Mouse (Mus musculus) CH12.LX (cell line): Measurements from ENCODE around the gene Morn4. TPM values are rescaled to one million over a fixed set of nuclear protein-coding genes. Genes with fewer than 3 reads are reported as not detected.

Source experiments
- DNase-seq: peaks from one replicate; pipeline ENCODE4 v3.0.0-alpha.2; 2013; ENCODE audit errors: extremely low read depth
- H3K27ac ChIP-seq: 2 replicates; pipeline ENCODE4 v1.5.1; 2012; ENCODE audit warnings: low read depth, mild to moderate bottlenecking, control low read depth, moderate library complexity; ENCODE audit not compliant: insufficient read depth
- H3K27me3 ChIP-seq: replicated peaks from 2 replicates; pipeline ENCODE3; 2012; ENCODE audit warnings: inconsistent platforms
- H3K36me3 ChIP-seq, 2 experiments: replicated peaks in 1 of 2; 2 replicates each; pipeline versions ENCODE3 to v1.6.1; 2012; ENCODE audit warnings: inconsistent platforms in 1 of 2, low read length in 1 of 2, mild to moderate bottlenecking in 1 of 2, mixed read lengths in 1 of 2, moderate library complexity in 1 of 2; ENCODE audit not compliant: control insufficient read depth in 1 of 2, insufficient read depth in 1 of 2
- H3K4me1 ChIP-seq, 2 experiments: 2 replicates each; pipeline ENCODE4 v1.6.1; 2012; ENCODE audit warnings: inconsistent platforms in 1 of 2, moderate library complexity in 1 of 2; ENCODE audit not compliant: insufficient read depth in 2 of 2, control insufficient read depth in 1 of 2
- H3K4me2 ChIP-seq: 2 replicates; pipeline ENCODE4 v1.6.1; 2012; ENCODE audit warnings: low read depth, mild to moderate bottlenecking, control low read depth; ENCODE audit not compliant: poor library complexity, insufficient read depth, severe bottlenecking
- H3K4me3 ChIP-seq, 3 experiments: fragments of 150-350 bp in 1 of 3; sonication (generic) in 1 of 3; replicated peaks in 1 of 3; 2 replicates each; pipeline versions ENCODE3 to v1.5.1; 2011 to 2012; ENCODE audit warnings: low read depth in 2 of 3, low read length in 2 of 3, mild to moderate bottlenecking in 2 of 3, moderate library complexity in 2 of 3, control low read depth in 1 of 3, improper control_type of control experiment in 1 of 3, inconsistent platforms in 1 of 3, mixed read lengths in 1 of 3; ENCODE audit not compliant: poor library complexity in 1 of 3
- H3K79me2 ChIP-seq: replicated peaks from 2 replicates; pipeline ENCODE4 v1.6.1; 2012; ENCODE audit warnings: mild to moderate bottlenecking, moderate library complexity; ENCODE audit not compliant: control insufficient read depth, poor library complexity, insufficient read depth, severe bottlenecking; ENCODE audit errors: extremely low read depth
- H3K9ac ChIP-seq: 2 replicates; pipeline ENCODE4 v1.6.1; 2012; ENCODE audit warnings: low read depth, mild to moderate bottlenecking, control low read depth, moderate library complexity; ENCODE audit not compliant: insufficient read depth
- H3K9me3 ChIP-seq: replicated peaks from 2 replicates; pipeline ENCODE3; 2012; ENCODE audit warnings: low read length, inconsistent platforms, mixed read lengths
- CHD2 ChIP-seq: IDR thresholded peaks from 2 replicates; pipeline ENCODE4 v1.6.1; 2011; ENCODE audit warnings: low read length, improper control_type of control experiment
- CTCF ChIP-seq, 2 experiments: IDR thresholded peaks in 1 of 2; conservative IDR thresholded peaks in 1 of 2; 2 replicates each; pipeline ENCODE4 v1.5.1; 2011 to 2012; ENCODE audit warnings: low read depth in 2 of 2, low read length in 2 of 2, improper control_type of control experiment in 1 of 2, inconsistent platforms in 1 of 2, mild to moderate bottlenecking in 1 of 2, moderate library complexity in 1 of 2
- ELF1 ChIP-seq: IDR thresholded peaks from 2 replicates; pipeline ENCODE4 v1.6.1; 2014; ENCODE audit warnings: low read depth, mild to moderate bottlenecking, inconsistent platforms, low read length, improper control_type of control experiment
- EP300 ChIP-seq: IDR thresholded peaks from 2 replicates; pipeline ENCODE4 v1.6.1; 2011; ENCODE audit warnings: low read length, improper control_type of control experiment
- ETS1 ChIP-seq: conservative IDR thresholded peaks from 2 replicates; pipeline ENCODE4 v1.6.1; 2012; ENCODE audit warnings: low read depth, mild to moderate bottlenecking, inconsistent platforms, low read length, improper control_type of control experiment, moderate library complexity
- GABPA ChIP-seq: IDR thresholded peaks from 2 replicates; pipeline ENCODE4 v1.6.1; 2012; ENCODE audit warnings: low read depth, low read length, improper control_type of control experiment, inconsistent platforms; ENCODE audit not compliant: insufficient replicate concordance
- JUND ChIP-seq: conservative IDR thresholded peaks from 2 replicates; pipeline ENCODE4 v1.6.1; 2011; ENCODE audit warnings: low read depth, low read length, improper control_type of control experiment
- MEF2A ChIP-seq: IDR thresholded peaks from 2 replicates; pipeline ENCODE4 v1.6.1; 2014; ENCODE audit warnings: low read depth, mild to moderate bottlenecking, inconsistent platforms, low read length, improper control_type of control experiment, borderline replicate concordance
- MXI1 ChIP-seq: IDR thresholded peaks from 2 replicates; pipeline ENCODE4 v1.6.1; 2011; ENCODE audit warnings: mild to moderate bottlenecking, low read depth, low read length, improper control_type of control experiment
- POLR2A ChIP-seq: IDR thresholded peaks from 2 replicates; pipeline ENCODE4 v1.6.1; 2011; ENCODE audit warnings: low read depth, mild to moderate bottlenecking, improper control_type of control experiment, low read length
- RAD21 ChIP-seq: IDR thresholded peaks from 2 replicates; pipeline ENCODE4 v1.6.1; 2011; ENCODE audit warnings: low read depth, mild to moderate bottlenecking, low read length, improper control_type of control experiment, moderate library complexity
- RCOR1 ChIP-seq: conservative IDR thresholded peaks from 2 replicates; pipeline ENCODE4 v1.6.1; 2012; ENCODE audit warnings: low read depth, mild to moderate bottlenecking, inconsistent platforms, low read length, improper control_type of control experiment
- SMC3 ChIP-seq: IDR thresholded peaks from 2 replicates; pipeline ENCODE4 v1.6.1; 2011; ENCODE audit warnings: low read depth, low read length, improper control_type of control experiment
- UBTF ChIP-seq: IDR thresholded peaks from 2 replicates; pipeline ENCODE4 v1.6.1; 2012; ENCODE audit warnings: low read depth, mild to moderate bottlenecking, inconsistent platforms, low read length, improper control_type of control experiment, moderate library complexity
- USF1 ChIP-seq: IDR thresholded peaks from 2 replicates; pipeline ENCODE4 v1.6.1; 2014; ENCODE audit warnings: low read depth, mild to moderate bottlenecking, inconsistent platforms, low read length, improper control_type of control experiment
- dilution Hi-C: fragments of 300-500 bp; cut with MboI; formaldehyde crosslinking; loops from 2 replicates; pipeline ENCODE4 v1.14.3; 2020; ENCODE audit warnings: low sequenced_read_pairs; ENCODE audit not compliant: extremely low pct_unique_long_range_greater_than_20kb, extremely low pct_ligation_motif_present
- in situ Hi-C: fragments of 300-500 bp; cut with MboI; formaldehyde crosslinking; loops from 3 replicates; pipeline ENCODE4 v1.14.3; 2019; ENCODE audit warnings: low sequenced_read_pairs, low pct_ligation_motif_present, low pct_unique_long_range_greater_than_20kb, mixed read lengths
- polyA plus RNA-seq: library from polyadenylated mRNA; unstranded; fragments of >175 nt; gene quantifications from 2 replicates; pipeline ENCODE4 v1.2.1, GENCODE M21; 2012; ENCODE audit warnings: low read depth; ENCODE audit not compliant: insufficient read length
- total RNA-seq, 2 experiments: library from RNA; depleted of rRNA; stranded (reverse); fragments of 300-350 nt in 1 of 2; fragments of >200 nt in 1 of 2; gene quantifications; 2 replicates each; pipeline ENCODE4 v1.2.3; 2012 to 2014

Morn4 gene
- total and polyA plus RNA-seq, 3 experiments = 0.04 to 0.24 TPM; not detected in 1

GRCm38 (mm10) chr19:42104681-42105080 is 18.5 kb upstream of the Morn4 start:
- H3K4me1 ChIP-seq = no peaks in the 10 kb centered on the region
- no peak overlapping the region for H3K4me2 ChIP-seq
- H3K27me3 ChIP-seq = no peaks in the 10 kb centered on the region
- TF ChIP-seq CTCF (conservative IDR thresholded peaks at IDR 0.05 in 1 of 2, IDR thresholded peaks at IDR 0.05 in 1 of 2; ENCODE audit: low read depth in 2 of 2, low read length in 2 of 2) (peak in 1 of 2 experiments; percentile 20; a peak in 2 of 4 replicates), RAD21 (peak; percentile 12), SMC3 (no peak)
- dilution Hi-C loops (no loop called here), in situ Hi-C loops (no loop called here)
- peaks cover 27 to 69% of the 10 kb centered on the region in 2 experiments for H3K36me3 ChIP-seq
- H3K79me2 ChIP-seq = no peaks in the 10 kb centered on the region
- H3K27ac ChIP-seq = no peak overlapping the region
- no peaks in the 10 kb centered on the region for H3K9me3 ChIP-seq
- no peak for DNase-seq
- H3K9ac ChIP-seq = no peak overlapping the region
- no peak overlapping the region for H3K4me3 ChIP-seq

GRCm38 (mm10) chr19:42099406-42099805 is 13.2 kb upstream of the Morn4 start:
- TF ChIP-seq SMC3 = no peak
- TF ChIP-seq USF1 = no peak
- TF ChIP-seq ETS1 = no peak
- TF ChIP-seq GABPA = no peak
- TF ChIP-seq RCOR1 = no peak
- no peak for TF ChIP-seq POLR2A
- TF ChIP-seq RAD21 = no peak
- no peak for TF ChIP-seq JUND
- TF ChIP-seq CHD2 = no peak
- dilution Hi-C loops = no loop called here
- peaks cover 16 to 67% of the 10 kb centered on the region in 2 experiments for H3K36me3 ChIP-seq

DNA sequence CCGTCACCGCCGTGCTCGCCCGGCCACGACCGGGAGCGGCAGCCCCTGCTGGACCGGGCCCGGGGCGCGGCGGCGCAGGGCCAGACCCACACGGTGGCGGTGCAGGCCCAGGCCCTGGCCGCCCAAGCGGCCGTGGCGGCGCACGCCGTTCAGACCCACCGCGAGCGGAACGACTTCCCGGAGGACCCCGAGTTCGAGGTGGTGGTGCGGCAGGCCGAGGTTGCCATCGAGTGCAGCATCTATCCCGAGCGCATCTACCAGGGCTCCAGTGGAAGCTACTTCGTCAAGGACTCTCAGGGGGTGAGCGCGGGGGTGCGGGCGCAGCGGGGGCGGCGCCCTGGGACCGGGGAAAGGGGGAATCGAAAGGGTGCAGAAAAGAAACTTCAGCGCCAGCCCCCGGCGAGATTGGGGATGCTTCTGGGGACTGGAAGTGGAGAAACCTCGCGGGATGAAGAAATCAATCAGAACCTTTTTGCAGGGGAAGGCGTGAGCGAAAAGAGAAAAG is 4.5 kb upstream of the Morn4 start:
- Histone ChIP-seq H3K9me3 (no peaks in the 10 kb centered on the region), H3K27ac (peak overlapping the region; percentile 61), H3K9ac (peak overlapping the region; percentile 73), H3K4me2 (peak overlapping the region; percentile 87), H3K4me3 (peak overlapping the region; percentile 73 to 96 (median 84)), H3K27me3 (no peaks in the 10 kb centered on the region), H3K79me2 (peaks cover 9% of the 10 kb centered on the region), H3K4me1 (peaks cover 2 to 26% of the 10 kb centered on the region in 2 experiments; a peak in 2 of 4 replicates), H3K36me3 (peaks cover 7 to 29% of the 10 kb centered on the region in 2 experiments)
- dilution Hi-C loops (no loop called here), in situ Hi-C loops (no loop called here)
- peak; percentile 80 for DNase-seq
- TF ChIP-seq ELF1 = no peak
- TF ChIP-seq MEF2A = no peak
- TF ChIP-seq ETS1 = no peak
- TF ChIP-seq UBTF = no peak
- TF ChIP-seq MXI1 = peak; percentile 14
- TF ChIP-seq CHD2 = 0 out of 2 replicates have a peak, but pooled peaks have one; percentile 33
- TF ChIP-seq EP300 = 0 out of 2 replicates have a peak, but pooled peaks have one; percentile 17
- TF ChIP-seq, all 38 proteins: peak for 3

More at GRCm38 (mm10) chr19:42099406-42099805, 13.2 kb upstream of the Morn4 start:
- in situ Hi-C loops = no loop called here
- no peaks in the 10 kb centered on the region for H3K79me2 ChIP-seq
- DNase-seq = no peak
- H3K4me3 ChIP-seq = no peak overlapping the region
- no peak overlapping the region for H3K27ac ChIP-seq
- H3K27me3 ChIP-seq = no peaks in the 10 kb centered on the region
- H3K9me3 ChIP-seq = no peaks in the 10 kb centered on the region
- no peak overlapping the region for H3K4me2 ChIP-seq
- no peak overlapping the region for H3K9ac ChIP-seq
- 0 out of 4 replicates have a peak, but pooled peaks cover 0 to 3% of the 10 kb centered on the region in 2 experiments for H3K4me1 ChIP-seq
